Mouse (Mus musculus) midbrain, embryonic 12.5 days (tissue): ENCODE measurements at regions not wholly inside any gene's neighbourhood (a gene's known extent, or its start where the extent isn't known, plus 50 kb on each side); places are given as distances from the start of the nearest gene placed in this dataset.
"Not testable (repeated sequence)": the region's sequence is repeated elsewhere in the genome, so short reads cannot be mapped to it uniquely, and the experiment has no call there.

Source experiments
- ATAC-seq: fragments of 200-750 bp; cut with Nextera tagmentation; 2 replicates; pipeline ENCODE4 v1.8.0; 2017; ENCODE audit warnings: low read depth, moderate TSS enrichment, moderate library complexity; ENCODE audit not compliant: low FRiP score
- H3K27ac ChIP-seq: fragments of 300-500 bp; sonication (generic); replicated peaks from 2 replicates; pipeline ENCODE4 v1.5.1; 2016; ENCODE audit warnings: mild to moderate bottlenecking
- H3K27me3 ChIP-seq: fragments of 300-500 bp; sonication (generic); 2 replicates; pipeline ENCODE4 v1.6.1; 2016; ENCODE audit warnings: mild to moderate bottlenecking
- H3K36me3 ChIP-seq: fragments of 300-500 bp; sonication (generic); 2 replicates; pipeline ENCODE4 v1.6.1; 2016
- H3K4me1 ChIP-seq: fragments of 300-500 bp; sonication (generic); 2 replicates; pipeline ENCODE4 v1.6.1; 2016
- H3K4me2 ChIP-seq: fragments of 300-500 bp; sonication (generic); replicated peaks from 2 replicates; pipeline ENCODE4 v1.6.1; 2016; ENCODE audit warnings: mild to moderate bottlenecking, moderate library complexity
- H3K4me3 ChIP-seq: fragments of 300-500 bp; sonication (generic); 2 replicates; pipeline ENCODE4 v1.5.1; 2016; ENCODE audit warnings: mild to moderate bottlenecking
- H3K9ac ChIP-seq: fragments of 300-500 bp; sonication (generic); replicated peaks from 2 replicates; pipeline ENCODE4 v1.6.1; 2016; ENCODE audit warnings: mild to moderate bottlenecking, moderate library complexity
- H3K9me3 ChIP-seq: fragments of 300-500 bp; sonication (generic); 2 replicates; pipeline ENCODE4 v1.6.1; 2016; ENCODE audit warnings: mild to moderate bottlenecking
- WGBS: fragments of 180-500 bp; shearing (Covaris S2); methylation state at CpG from one replicate; pipeline ENCODE4 v1.1.7; 2016; 5-methylcytosine and 5-hydroxymethylcytosine counted together

- H3K4me2 ChIP-seq, result no peak overlapping the region
- H3K9me3 ChIP-seq, result no peaks in the 10 kb centered on the region
- H3K27me3 ChIP-seq, result no peaks in the 10 kb centered on the region
- no peaks in the 10 kb centered on the region for H3K36me3 ChIP-seq
- H3K4me3 ChIP-seq, result no peak overlapping the region
- ATAC-seq, result peak; percentile 70; the same call in 1 of the 2 replicates
- H3K9ac ChIP-seq, result no peak overlapping the region
- no peaks in the 10 kb centered on the region for H3K4me1 ChIP-seq
- WGBS, result 81% methylated on average over 3 of the region's 3 CpGs
- no peak overlapping the region for H3K27ac ChIP-seq
These were observed 660.1 kb upstream of the Pou3f2 start for GRCm38 (mm10) chr4:23148097-23148849.

GRCm38 (mm10) chr4:23133386-23133785 lies 645.2 kb upstream of the Pou3f2 start:
- H3K9me3 ChIP-seq, result no peaks in the 10 kb centered on the region
- ATAC-seq, result no peak
- H3K27me3 ChIP-seq, result no peaks in the 10 kb centered on the region
- H3K9ac ChIP-seq, result no peak overlapping the region
- H3K4me3 ChIP-seq, result no peak overlapping the region
- no peaks in the 10 kb centered on the region for H3K36me3 ChIP-seq
- H3K27ac ChIP-seq, result no peak overlapping the region
- no peak overlapping the region for H3K4me2 ChIP-seq
- H3K4me1 ChIP-seq, result no peaks in the 10 kb centered on the region
- 22% methylated on average over 2 of the region's 2 CpGs for WGBS

- H3K9me3 ChIP-seq, H3K4me2 ChIP-seq, H3K4me1 ChIP-seq, H3K36me3 ChIP-seq, ATAC-seq, H3K27me3 ChIP-seq, H3K27ac ChIP-seq, H3K4me3 ChIP-seq, H3K9ac ChIP-seq: not testable (repeated sequence)
- WGBS, result 92% methylated on average over 2 of the region's 2 CpGs
These were observed 613.3 kb upstream of the Pou3f2 start for GRCm38 (mm10) chr4:23101452-23101851.

- Histone ChIP-seq H3K27ac (no peak overlapping the region), H3K9me3 (no peaks in the 10 kb centered on the region), H3K9ac (no peak overlapping the region), H3K27me3 (no peaks in the 10 kb centered on the region), H3K4me1 (no peaks in the 10 kb centered on the region), H3K36me3 (no peaks in the 10 kb centered on the region), H3K4me3 (no peak overlapping the region), H3K4me2 (no peak overlapping the region)
- 94% methylated on average over 5 of the region's 5 CpGs for whole genome bisulfite sequencing
- ATAC-seq, result no peak
These were observed 591.4 kb upstream of the Pou3f2 start for GRCm38 (mm10) chr4:23079521-23079920.

GRCm38 (mm10) chr4:23077603-23078002 lies 589.4 kb upstream of the Pou3f2 start:
- H3K27ac ChIP-seq, result no peak overlapping the region
- no peak overlapping the region for H3K4me3 ChIP-seq
- no peaks in the 10 kb centered on the region for H3K9me3 ChIP-seq
- H3K4me2 ChIP-seq, result no peak overlapping the region
- H3K9ac ChIP-seq, result no peak overlapping the region
- ATAC-seq, result no peak
- no peaks in the 10 kb centered on the region for H3K4me1 ChIP-seq
- H3K27me3 ChIP-seq, result no peaks in the 10 kb centered on the region
- H3K36me3 ChIP-seq, result no peaks in the 10 kb centered on the region
- WGBS, result 82% methylated on average over 2 of the region's 2 CpGs

- no peaks in the 10 kb centered on the region for H3K9me3 ChIP-seq
- ATAC-seq, result peak; percentile 89
- 63% methylated on average over 9 of the region's 9 CpGs for WGBS
- no peaks in the 10 kb centered on the region for H3K36me3 ChIP-seq
- H3K27ac ChIP-seq, result peak overlapping the region; percentile 52
- H3K4me3 ChIP-seq, result no peak overlapping the region
- no peak overlapping the region for H3K4me2 ChIP-seq
- H3K9ac ChIP-seq, result no peak overlapping the region
- peaks cover 5% of the 10 kb centered on the region; the same call in 1 of the 2 replicates for H3K4me1 ChIP-seq
- no peaks in the 10 kb centered on the region for H3K27me3 ChIP-seq
These were observed 562.6 kb upstream of the Pou3f2 start for GRCm38 (mm10) chr4:23050701-23051317.

- H3K9me3 ChIP-seq, result no peaks in the 10 kb centered on the region
- H3K36me3 ChIP-seq, result no peaks in the 10 kb centered on the region
- H3K4me2 ChIP-seq, result no peak overlapping the region
- no peak overlapping the region for H3K9ac ChIP-seq
- peak overlapping the region; percentile 42; the same call in 1 of the 2 replicates for H3K27ac ChIP-seq
- H3K4me3 ChIP-seq, result no peak overlapping the region
- H3K27me3 ChIP-seq, result no peaks in the 10 kb centered on the region
- 0 out of 2 replicates have a peak, but pooled peaks cover 2% of the 10 kb centered on the region for H3K4me1 ChIP-seq
- peak; percentile 89 for ATAC-seq
- 39% methylated on average over 6 of the region's 6 CpGs for WGBS
These were observed 549.6 kb upstream of the Pou3f2 start for GRCm38 (mm10) chr4:23037784-23038183.

GRCm38 (mm10) chr4:23031271-23031670 lies 543.1 kb upstream of the Pou3f2 start:
- H3K9me3 ChIP-seq, result no peaks in the 10 kb centered on the region
- no peak overlapping the region for H3K27ac ChIP-seq
- 96% methylated on average over 2 of the region's 2 CpGs for WGBS
- no peak overlapping the region for H3K4me2 ChIP-seq
- no peak overlapping the region for H3K4me3 ChIP-seq
- no peak overlapping the region for H3K9ac ChIP-seq
- H3K4me1 ChIP-seq, result no peaks in the 10 kb centered on the region
- H3K27me3 ChIP-seq, result no peaks in the 10 kb centered on the region
- no peaks in the 10 kb centered on the region for H3K36me3 ChIP-seq
- ATAC-seq, result no peak

GRCm38 (mm10) chr4:23022177-23022576 lies 534.0 kb upstream of the Pou3f2 start:
- H3K9ac ChIP-seq, result no peak overlapping the region
- no peaks in the 10 kb centered on the region for H3K36me3 ChIP-seq
- no peaks in the 10 kb centered on the region for H3K9me3 ChIP-seq
- ATAC-seq, result no peak
- H3K27me3 ChIP-seq, result no peaks in the 10 kb centered on the region
- H3K4me3 ChIP-seq, result no peak overlapping the region
- no peaks in the 10 kb centered on the region for H3K4me1 ChIP-seq
- H3K4me2 ChIP-seq, result no peak overlapping the region
- 64% methylated on average over 2 of the region's 2 CpGs for WGBS
- no peak overlapping the region for H3K27ac ChIP-seq

- no peak overlapping the region for H3K27ac ChIP-seq
- H3K9ac ChIP-seq, result no peak overlapping the region
- no peaks in the 10 kb centered on the region for H3K4me1 ChIP-seq
- H3K4me2 ChIP-seq, result no peak overlapping the region
- no peaks in the 10 kb centered on the region for H3K36me3 ChIP-seq
- no peaks in the 10 kb centered on the region for H3K9me3 ChIP-seq
- H3K27me3 ChIP-seq, result no peaks in the 10 kb centered on the region
- WGBS, result 79% methylated on average over 2 of the region's 2 CpGs
- ATAC-seq, result no peak
- H3K4me3 ChIP-seq, result no peak overlapping the region
These were observed 522.2 kb upstream of the Pou3f2 start for GRCm38 (mm10) chr4:23010346-23010745.

GRCm38 (mm10) chr4:23009196-23009595 lies 521.0 kb upstream of the Pou3f2 start:
- WGBS, result 89% methylated on average over 3 of the region's 3 CpGs
- not testable (repeated sequence) for ATAC-seq, H3K9me3 ChIP-seq, H3K4me3 ChIP-seq, H3K4me2 ChIP-seq, H3K36me3 ChIP-seq, H3K27ac ChIP-seq, H3K27me3 ChIP-seq, H3K4me1 ChIP-seq, H3K9ac ChIP-seq

GRCm38 (mm10) chr4:22998994-22999393 lies 510.8 kb upstream of the Pou3f2 start:
- ATAC-seq, result peak; percentile 64
- WGBS, result 26% methylated on average over 4 of the region's 4 CpGs
- no peak overlapping the region for H3K27ac ChIP-seq

More at GRCm38 (mm10) chr4:22998994-22999393, 510.8 kb upstream of the Pou3f2 start:
- H3K27me3 ChIP-seq, result no peaks in the 10 kb centered on the region
- H3K4me3 ChIP-seq, result no peak overlapping the region
- H3K9me3 ChIP-seq, result no peaks in the 10 kb centered on the region
- no peak overlapping the region for H3K4me2 ChIP-seq
- no peaks in the 10 kb centered on the region for H3K36me3 ChIP-seq
- peaks cover 29% of the 10 kb centered on the region for H3K4me1 ChIP-seq
- no peak overlapping the region for H3K9ac ChIP-seq
